Mouse (Mus musculus): ENCODE measurements around the gene Sirpb1c. TPM values are rescaled to one million over a fixed set of nuclear protein-coding genes. Genes with fewer than 3 reads are reported as not detected.
A peak's percentile ranks its signal among the peaks of the same experiment; 100 is the strongest.
"Not testable (repeated sequence)": the region's sequence is repeated elsewhere in the genome, so short reads cannot be mapped to it uniquely, and the experiment has no call there.

Sirpb1c gene
- 1.6 and 1.9 TPM in 2 replicates for polyA plus RNA-seq (2015; fragmentation: Nextera tagmentation; extraction: Ambion mirVana)

- H3K27me3 ChIP-seq (ENCODE audit: insufficient read depth, low read length): not testable (repeated sequence)
These were observed at the start of gene Sirpb1c for GRCm38 (mm10) chr3:15848280-15848679. Gene Sirpb1c, minus strand, starts transcription at chr3:15848528.

GRCm38 (mm10) chr3:15886380-15886779 lies 38.1 kb upstream of the Sirpb1c start:
- DNase-seq: no peak
- no peak overlapping the region for H3K4me2 ChIP-seq (ENCODE audit: low read depth, low read length)
- TF ChIP-seq CTCF (IDR thresholded peaks at IDR 0.05; ENCODE audit: low read depth) (no peak), EP300 (IDR thresholded peaks at IDR 0.05; ENCODE audit: low read depth) (no peak)
- ATAC-seq: no peak
- no peaks in the 10 kb centered on the region for H3K9me3 ChIP-seq (ENCODE audit: low read length)
- no peaks in the 10 kb centered on the region for H3K4me1 ChIP-seq (ENCODE audit: insufficient read depth)
- 82% methylated on average over 3 of the region's 3 CpGs for WGBS (ENCODE audit: insufficient replicate concordance)
- H3K27ac ChIP-seq (ENCODE audit: low read depth): no peak overlapping the region
- H3K36me3 ChIP-seq (replicated peaks; ENCODE audit: insufficient read depth, low read length): no peaks in the 10 kb centered on the region
- H3K4me3 ChIP-seq (ENCODE audit: low read depth, low read length): no peak overlapping the region
- H3K9ac ChIP-seq (replicated peaks): no peak overlapping the region
- H3K27me3 ChIP-seq (ENCODE audit: insufficient read depth, low read length): no peaks in the 10 kb centered on the region

More at GRCm38 (mm10) chr3:15848280-15848679, at the start of gene Sirpb1c:
- H3K36me3 ChIP-seq (replicated peaks; ENCODE audit: insufficient read depth, low read length); H3K27ac ChIP-seq (ENCODE audit: low read depth); H3K9me3 ChIP-seq (ENCODE audit: low read length); H3K4me1 ChIP-seq (ENCODE audit: insufficient read depth); H3K4me2 ChIP-seq (ENCODE audit: low read depth, low read length); DNase-seq; H3K9ac ChIP-seq (replicated peaks); H3K4me3 ChIP-seq (ENCODE audit: low read depth, low read length): not testable (repeated sequence)
- WGBS (ENCODE audit: insufficient replicate concordance): no CpG with 5 or more reads among the region's 1 CpGs
- peak; percentile 27; the same call in 1 of the 2 replicates for ATAC-seq

GRCm38 (mm10) chr3:15855773-15856172 lies 7.4 kb upstream of the Sirpb1c start:
- not testable (repeated sequence) for H3K27me3 ChIP-seq (ENCODE audit: insufficient read depth, low read length); H3K4me3 ChIP-seq (ENCODE audit: low read depth, low read length); H3K4me1 ChIP-seq (ENCODE audit: insufficient read depth); H3K27ac ChIP-seq (ENCODE audit: low read depth); H3K36me3 ChIP-seq (replicated peaks; ENCODE audit: insufficient read depth, low read length); ATAC-seq; H3K9me3 ChIP-seq (ENCODE audit: low read length); H3K4me2 ChIP-seq (ENCODE audit: low read depth, low read length); DNase-seq; H3K9ac ChIP-seq (replicated peaks)

GRCm38 (mm10) chr3:15849922-15850321 lies 1.6 kb upstream of the Sirpb1c start:
- 70% methylated on average over 1 of the region's 1 CpGs for WGBS (ENCODE audit: insufficient replicate concordance)

GRCm38 (mm10) chr3:15847332-15848047 lies 838 bp downstream of the Sirpb1c start:
- no peak for TF ChIP-seq CTCF (IDR thresholded peaks at IDR 0.05; ENCODE audit: low read depth)
- TF ChIP-seq EP300 (IDR thresholded peaks at IDR 0.05; ENCODE audit: low read depth): no peak
- no peaks in the 10 kb centered on the region for H3K4me1 ChIP-seq (ENCODE audit: insufficient read depth)
- H3K27ac ChIP-seq (ENCODE audit: low read depth): no peak overlapping the region
- DNase-seq (no peak), ATAC-seq (no peak)
- no peak overlapping the region for H3K4me3 ChIP-seq (ENCODE audit: low read depth, low read length)
- no peaks in the 10 kb centered on the region for H3K36me3 ChIP-seq (replicated peaks; ENCODE audit: insufficient read depth, low read length)
- H3K4me2 ChIP-seq (ENCODE audit: low read depth, low read length): no peak overlapping the region
- WGBS (ENCODE audit: insufficient replicate concordance): 67% methylated on average over 3 of the region's 3 CpGs
- no peaks in the 10 kb centered on the region for H3K27me3 ChIP-seq (ENCODE audit: insufficient read depth, low read length)
- no peak overlapping the region for H3K9ac ChIP-seq (replicated peaks)
- H3K9me3 ChIP-seq (ENCODE audit: low read length): no peaks in the 10 kb centered on the region

More at GRCm38 (mm10) chr3:15849922-15850321, 1.6 kb upstream of the Sirpb1c start:
- TF ChIP-seq CTCF (IDR thresholded peaks at IDR 0.05; ENCODE audit: low read depth) (no peak), EP300 (IDR thresholded peaks at IDR 0.05; ENCODE audit: low read depth) (no peak)
- H3K9me3 ChIP-seq (ENCODE audit: low read length): no peaks in the 10 kb centered on the region
- no peak overlapping the region for H3K4me2 ChIP-seq (ENCODE audit: low read depth, low read length)
- H3K27ac ChIP-seq (ENCODE audit: low read depth): no peak overlapping the region
- ATAC-seq (no peak), DNase-seq (no peak)
- no peak overlapping the region for H3K9ac ChIP-seq (replicated peaks)
- no peak overlapping the region for H3K4me3 ChIP-seq (ENCODE audit: low read depth, low read length)
- no peaks in the 10 kb centered on the region for H3K36me3 ChIP-seq (replicated peaks; ENCODE audit: insufficient read depth, low read length)
- H3K4me1 ChIP-seq (ENCODE audit: insufficient read depth): no peaks in the 10 kb centered on the region
- no peaks in the 10 kb centered on the region for H3K27me3 ChIP-seq (ENCODE audit: insufficient read depth, low read length)

- H3K9me3 ChIP-seq (ENCODE audit: low read length); H3K9ac ChIP-seq (replicated peaks); H3K4me2 ChIP-seq (ENCODE audit: low read depth, low read length); DNase-seq; H3K27me3 ChIP-seq (ENCODE audit: insufficient read depth, low read length); H3K4me1 ChIP-seq (ENCODE audit: insufficient read depth); H3K36me3 ChIP-seq (replicated peaks; ENCODE audit: insufficient read depth, low read length); ATAC-seq; H3K27ac ChIP-seq (ENCODE audit: low read depth); H3K4me3 ChIP-seq (ENCODE audit: low read depth, low read length): not testable (repeated sequence)
- WGBS (ENCODE audit: insufficient replicate concordance): 61% methylated on average over 2 of the region's 2 CpGs
These were observed 74.7 kb downstream of the Sirpb1c start for GRCm38 (mm10) chr3:15773642-15774041.

Other genes starting within 250 kb of the Sirpb1c start
- gene Gm5150, start 157.9 kb upstream of the Sirpb1c start, polyA plus RNA-seq (2015; fragmentation: Nextera tagmentation; extraction: Ambion mirVana): 2.1 and 2.6 TPM in 2 replicates

All from liver, postnatal 0 days (tissue).